Mouse (Mus musculus) kidney, postnatal 10 days (tissue): ENCODE results near the gene Vtcn1.

Experiments
- DNase-seq: peaks from one replicate; pipeline ENCODE4 v3.0.0; 2021; ENCODE audit warnings: mixed read lengths

The Vtcn1 gene

GRCm38 (mm10) chr3:100922506-100923375 is 97.5 kb downstream of the Vtcn1 start:
- DNase-seq: no peak

GRCm38 (mm10) chr3:100924065-100924732 is 98.9 kb downstream of the Vtcn1 start:
- no peak for DNase-seq

GRCm38 (mm10) chr3:100925176-100925575 is 99.9 kb downstream of the Vtcn1 start:
- DNase-seq: peak; percentile 58

- DNase-seq: no peak
Observed at GRCm38 (mm10) chr3:100931332-100932076, 106.2 kb downstream of the Vtcn1 start.

GRCm38 (mm10) chr3:100932077-100932944 is 107.1 kb downstream of the Vtcn1 start:
- peak; percentile 47 for DNase-seq

GRCm38 (mm10) chr3:100935521-100935920 is 110.3 kb downstream of the Vtcn1 start:
- DNase-seq: no peak

GRCm38 (mm10) chr3:100936201-100936600 is 110.9 kb downstream of the Vtcn1 start:
- no peak for DNase-seq

- DNase-seq: no peak
Observed at GRCm38 (mm10) chr3:100938211-100938610, 113.0 kb downstream of the Vtcn1 start.

- DNase-seq: no peak
Observed at GRCm38 (mm10) chr3:100940496-100941037, 115.3 kb downstream of the Vtcn1 start.
